Mouse (Mus musculus): Measurements from ENCODE around the gene Actr2. TPM values are rescaled to one million over a fixed set of nuclear protein-coding genes. Genes with fewer than 3 reads are reported as not detected.

Actr2 gene
- polyA plus RNA-seq, 1 experiment from 2014 or later, result 74.3 TPM

DNA sequence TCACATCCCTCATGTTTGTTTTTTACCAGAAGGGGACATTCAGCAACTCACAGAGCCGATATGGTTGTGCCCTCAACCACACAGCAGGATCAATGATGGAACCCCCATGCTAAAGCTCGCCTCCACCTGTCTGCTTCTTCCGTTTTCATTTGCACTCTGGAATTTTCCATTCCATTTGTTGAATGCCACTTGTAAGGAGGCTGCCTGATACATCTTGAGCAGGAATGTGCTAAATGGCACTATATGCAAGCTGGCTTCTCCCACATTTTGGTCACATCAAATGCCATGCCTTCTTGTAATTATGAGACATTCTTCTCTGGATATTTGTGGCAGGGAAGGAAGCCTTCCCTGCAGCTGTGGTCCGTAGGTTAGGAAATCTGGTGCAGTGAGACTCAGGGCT, 70.6 kb downstream of the Actr2 start:
- no peaks in the 10 kb centered on the region for H3K9me3 ChIP-seq (replicated peaks; ENCODE audit: control insufficient read depth, low read length)
- H3K36me3 ChIP-seq (replicated peaks; ENCODE audit: control insufficient read depth, insufficient read depth, low read depth, low read length), result no peaks in the 10 kb centered on the region
- DNase-seq (ENCODE audit: low spot score) (no peak), ATAC-seq (replicated peaks; ENCODE audit: insufficient number of reproducible peaks, low FRiP score, low TSS enrichment, low read depth) (no peak)
- no peaks in the 10 kb centered on the region for H3K27me3 ChIP-seq (ENCODE audit: control insufficient read depth, insufficient read depth, low read length)
- WGBS, result 60% methylated on average over 4 of the region's 4 CpGs
- H3K4me1 ChIP-seq (ENCODE audit: control insufficient read depth, insufficient read depth, low read length), result no peaks in the 10 kb centered on the region
- H3K9ac ChIP-seq (replicated peaks; ENCODE audit: low read length), result no peak overlapping the region
- H3K4me3 ChIP-seq (ENCODE audit: low read depth, low read length), result no peak overlapping the region
- no peak overlapping the region for H3K4me2 ChIP-seq (ENCODE audit: low read depth, low read length)
- H3K27ac ChIP-seq (replicated peaks; ENCODE audit: low read depth, low read length), result no peak overlapping the region

DNA sequence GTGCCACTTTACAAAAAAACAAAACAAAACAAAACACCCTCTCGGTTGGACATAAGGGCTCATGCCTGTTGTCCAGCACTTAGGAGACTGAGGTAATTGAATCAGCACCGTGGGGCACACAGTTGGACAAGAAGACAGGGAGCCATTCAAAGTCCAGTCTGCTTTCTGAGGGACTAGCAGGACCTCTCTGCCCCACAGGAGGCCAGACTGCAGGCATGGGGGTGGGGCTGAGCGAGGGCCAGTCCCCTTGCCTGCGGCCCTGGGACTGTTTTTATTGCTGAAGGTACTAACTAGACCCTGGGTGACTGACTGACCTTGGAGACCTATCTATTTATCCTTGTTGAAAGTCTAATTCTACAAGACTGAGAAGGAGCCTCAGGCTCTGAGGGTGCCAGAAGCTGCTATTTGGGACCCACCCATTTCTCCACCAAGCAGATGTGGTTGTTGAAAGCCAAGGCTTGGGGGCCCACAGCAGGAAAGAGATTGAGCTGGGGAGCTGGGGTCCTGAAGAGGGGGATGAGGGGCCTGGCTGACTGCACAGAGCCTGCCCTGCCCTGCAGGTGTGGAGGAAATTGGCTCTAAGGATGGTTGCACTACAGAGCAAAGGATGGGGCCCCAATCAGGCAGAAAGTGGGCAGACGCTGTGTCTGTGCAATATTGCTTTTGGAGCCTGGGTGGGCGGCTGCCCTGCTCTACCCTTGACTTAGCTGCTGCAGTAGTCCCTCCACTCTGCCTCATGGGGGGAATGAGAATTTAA, 71.4 kb downstream of the Actr2 start:
- Histone ChIP-seq H3K27me3 (ENCODE audit: control insufficient read depth, insufficient read depth, low read length) (no peaks in the 10 kb centered on the region), H3K27ac (replicated peaks; ENCODE audit: low read depth, low read length) (no peak overlapping the region), H3K4me3 (ENCODE audit: low read depth, low read length) (no peak overlapping the region), H3K9me3 (replicated peaks; ENCODE audit: control insufficient read depth, low read length) (no peaks in the 10 kb centered on the region), H3K9ac (replicated peaks; ENCODE audit: low read length) (no peak overlapping the region), H3K4me2 (ENCODE audit: low read depth, low read length) (no peak overlapping the region), H3K4me1 (ENCODE audit: control insufficient read depth, insufficient read depth, low read length) (no peaks in the 10 kb centered on the region), H3K36me3 (replicated peaks; ENCODE audit: control insufficient read depth, insufficient read depth, low read depth, low read length) (no peaks in the 10 kb centered on the region)
- no peak for DNase-seq (ENCODE audit: low spot score)
- WGBS, result 14% methylated on average over 6 of the region's 6 CpGs
- ATAC-seq (replicated peaks; ENCODE audit: insufficient number of reproducible peaks, low FRiP score, low TSS enrichment, low read depth), result no peak

DNA sequence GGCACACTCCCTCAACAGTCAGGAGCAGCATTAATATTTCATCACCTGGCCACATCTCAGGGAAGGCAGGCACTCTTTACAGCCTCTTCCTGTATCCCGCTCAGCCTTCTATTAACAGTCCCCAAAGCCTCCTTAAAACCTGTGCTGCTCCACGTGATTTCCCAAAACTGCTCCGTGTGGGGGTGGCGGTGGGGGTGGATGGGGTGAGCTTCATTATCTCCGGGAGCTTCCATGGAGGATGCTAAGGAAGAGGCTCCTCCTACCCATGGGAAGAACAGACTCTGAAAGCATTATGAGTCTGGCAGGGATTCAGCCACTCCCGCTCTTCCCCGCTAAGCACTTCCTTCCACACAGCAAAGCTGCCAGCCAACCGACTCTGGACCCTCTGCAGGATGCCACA, 74.0 kb downstream of the Actr2 start:
- no peaks in the 10 kb centered on the region for H3K36me3 ChIP-seq (replicated peaks; ENCODE audit: control insufficient read depth, insufficient read depth, low read depth, low read length)
- no peak overlapping the region for H3K27ac ChIP-seq (replicated peaks; ENCODE audit: low read depth, low read length)
- no peaks in the 10 kb centered on the region for H3K9me3 ChIP-seq (replicated peaks; ENCODE audit: control insufficient read depth, low read length)
- WGBS, result 34% methylated on average over 8 of the region's 8 CpGs
- no peak for ATAC-seq (replicated peaks; ENCODE audit: insufficient number of reproducible peaks, low FRiP score, low TSS enrichment, low read depth)
- H3K4me2 ChIP-seq (ENCODE audit: low read depth, low read length), result no peak overlapping the region
- no peak overlapping the region for H3K9ac ChIP-seq (replicated peaks; ENCODE audit: low read length)
- no peak for DNase-seq (ENCODE audit: low spot score)
- no peak overlapping the region for H3K4me3 ChIP-seq (ENCODE audit: low read depth, low read length)
- H3K4me1 ChIP-seq (ENCODE audit: control insufficient read depth, insufficient read depth, low read length), result no peaks in the 10 kb centered on the region
- no peaks in the 10 kb centered on the region for H3K27me3 ChIP-seq (ENCODE audit: control insufficient read depth, insufficient read depth, low read length)

DNA sequence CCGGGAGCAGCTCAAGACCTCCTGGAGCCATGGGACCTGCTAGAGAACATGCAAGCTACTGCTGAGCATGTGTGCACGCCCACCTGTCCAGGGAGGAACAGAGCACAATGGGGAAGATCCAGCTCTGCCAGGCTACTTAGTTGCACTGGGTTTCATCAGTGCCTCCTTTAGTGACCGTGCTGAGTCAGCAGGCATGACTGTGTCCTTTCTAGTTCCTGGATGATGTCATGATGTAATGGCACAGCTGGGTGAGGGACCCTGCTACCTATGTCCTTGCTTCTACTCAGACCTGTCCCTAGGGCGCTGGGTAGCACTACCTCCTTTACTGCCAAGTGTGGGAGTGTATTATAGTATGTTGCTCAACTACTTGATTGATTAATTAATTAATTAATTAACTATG, 75.0 kb downstream of the Actr2 start:
- Histone ChIP-seq H3K4me1 (ENCODE audit: control insufficient read depth, insufficient read depth, low read length) (no peaks in the 10 kb centered on the region), H3K27me3 (ENCODE audit: control insufficient read depth, insufficient read depth, low read length) (no peaks in the 10 kb centered on the region), H3K4me3 (ENCODE audit: low read depth, low read length) (no peak overlapping the region), H3K27ac (replicated peaks; ENCODE audit: low read depth, low read length) (no peak overlapping the region), H3K4me2 (ENCODE audit: low read depth, low read length) (no peak overlapping the region), H3K36me3 (replicated peaks; ENCODE audit: control insufficient read depth, insufficient read depth, low read depth, low read length) (no peaks in the 10 kb centered on the region), H3K9me3 (replicated peaks; ENCODE audit: control insufficient read depth, low read length) (no peaks in the 10 kb centered on the region), H3K9ac (replicated peaks; ENCODE audit: low read length) (no peak overlapping the region)
- ATAC-seq (replicated peaks; ENCODE audit: insufficient number of reproducible peaks, low FRiP score, low TSS enrichment, low read depth) (no peak; the same call in 1 of the 2 replicates), DNase-seq (ENCODE audit: low spot score) (no peak)
- WGBS, result 90% methylated on average over 4 of the region's 4 CpGs

DNA sequence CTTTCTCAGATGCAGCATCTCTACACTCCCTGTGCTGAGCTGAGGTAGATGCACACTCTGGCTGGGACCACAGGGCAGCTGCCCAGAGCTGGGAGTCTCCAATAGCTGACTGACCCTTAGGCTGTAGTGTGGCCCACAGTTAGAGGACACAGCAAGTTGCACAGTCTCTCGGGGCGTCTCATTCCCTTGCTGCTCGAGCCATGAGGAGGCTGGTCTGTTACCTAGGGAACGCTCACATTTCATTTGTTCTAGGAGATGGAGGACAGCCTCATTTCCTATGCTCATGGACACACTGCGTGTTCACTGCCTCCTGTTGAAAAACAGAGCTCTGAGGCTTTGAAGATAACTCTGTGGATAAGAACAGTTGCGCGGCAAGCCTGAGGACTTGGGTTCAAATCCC, 76.7 kb downstream of the Actr2 start:
- no peak for DNase-seq (ENCODE audit: low spot score)
- WGBS, result 87% methylated on average over 7 of the region's 7 CpGs
- Histone ChIP-seq H3K4me2 (ENCODE audit: low read depth, low read length) (no peak overlapping the region), H3K27ac (replicated peaks; ENCODE audit: low read depth, low read length) (no peak overlapping the region), H3K36me3 (replicated peaks; ENCODE audit: control insufficient read depth, insufficient read depth, low read depth, low read length) (no peaks in the 10 kb centered on the region), H3K4me3 (ENCODE audit: low read depth, low read length) (no peak overlapping the region), H3K4me1 (ENCODE audit: control insufficient read depth, insufficient read depth, low read length) (no peaks in the 10 kb centered on the region), H3K27me3 (ENCODE audit: control insufficient read depth, insufficient read depth, low read length) (no peaks in the 10 kb centered on the region), H3K9ac (replicated peaks; ENCODE audit: low read length) (no peak overlapping the region), H3K9me3 (replicated peaks; ENCODE audit: control insufficient read depth, low read length) (no peaks in the 10 kb centered on the region)
- no peak for ATAC-seq (replicated peaks; ENCODE audit: insufficient number of reproducible peaks, low FRiP score, low TSS enrichment, low read depth)

DNA sequence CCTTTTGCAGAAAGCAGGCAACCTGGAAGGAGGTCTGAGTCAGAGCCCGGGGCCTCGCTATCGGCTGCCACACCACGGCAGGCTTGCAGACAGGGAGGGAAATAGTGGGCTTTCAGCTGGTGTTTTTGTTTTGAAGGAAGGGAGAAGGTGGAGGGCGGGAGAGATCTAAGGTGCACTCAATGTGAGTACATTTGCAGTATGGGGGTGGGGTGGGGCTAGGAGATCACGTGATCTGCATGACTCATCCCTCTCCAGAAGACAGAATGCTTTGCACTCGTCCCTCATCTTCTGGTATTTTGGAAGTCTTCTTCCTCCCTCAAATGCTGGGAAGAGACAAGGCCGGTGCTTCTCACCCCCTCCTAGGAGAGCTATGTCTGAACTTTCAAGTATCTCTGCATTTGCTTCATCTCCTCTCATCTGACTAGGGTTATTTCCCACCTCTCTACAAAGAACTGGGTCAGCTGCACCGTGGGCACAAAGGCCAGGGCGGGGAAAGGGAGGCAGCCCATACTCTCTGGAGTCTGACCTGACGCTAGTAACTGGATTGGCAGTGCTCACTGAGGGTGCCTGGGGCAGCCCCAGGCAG, 77.3 kb downstream of the Actr2 start:
- no peaks in the 10 kb centered on the region for H3K4me1 ChIP-seq (ENCODE audit: control insufficient read depth, insufficient read depth, low read length)
- H3K9me3 ChIP-seq (replicated peaks; ENCODE audit: control insufficient read depth, low read length), result no peaks in the 10 kb centered on the region
- no peak overlapping the region for H3K4me2 ChIP-seq (ENCODE audit: low read depth, low read length)
- ATAC-seq (replicated peaks; ENCODE audit: insufficient number of reproducible peaks, low FRiP score, low TSS enrichment, low read depth) (no peak), DNase-seq (ENCODE audit: low spot score) (no peak)
- H3K4me3 ChIP-seq (ENCODE audit: low read depth, low read length), result no peak overlapping the region
- H3K27ac ChIP-seq (replicated peaks; ENCODE audit: low read depth, low read length), result no peak overlapping the region
- WGBS, result 65% methylated on average over 11 of the region's 11 CpGs
- H3K27me3 ChIP-seq (ENCODE audit: control insufficient read depth, insufficient read depth, low read length), result no peaks in the 10 kb centered on the region
- H3K9ac ChIP-seq (replicated peaks; ENCODE audit: low read length), result no peak overlapping the region
- H3K36me3 ChIP-seq (replicated peaks; ENCODE audit: control insufficient read depth, insufficient read depth, low read depth, low read length), result no peaks in the 10 kb centered on the region

DNA sequence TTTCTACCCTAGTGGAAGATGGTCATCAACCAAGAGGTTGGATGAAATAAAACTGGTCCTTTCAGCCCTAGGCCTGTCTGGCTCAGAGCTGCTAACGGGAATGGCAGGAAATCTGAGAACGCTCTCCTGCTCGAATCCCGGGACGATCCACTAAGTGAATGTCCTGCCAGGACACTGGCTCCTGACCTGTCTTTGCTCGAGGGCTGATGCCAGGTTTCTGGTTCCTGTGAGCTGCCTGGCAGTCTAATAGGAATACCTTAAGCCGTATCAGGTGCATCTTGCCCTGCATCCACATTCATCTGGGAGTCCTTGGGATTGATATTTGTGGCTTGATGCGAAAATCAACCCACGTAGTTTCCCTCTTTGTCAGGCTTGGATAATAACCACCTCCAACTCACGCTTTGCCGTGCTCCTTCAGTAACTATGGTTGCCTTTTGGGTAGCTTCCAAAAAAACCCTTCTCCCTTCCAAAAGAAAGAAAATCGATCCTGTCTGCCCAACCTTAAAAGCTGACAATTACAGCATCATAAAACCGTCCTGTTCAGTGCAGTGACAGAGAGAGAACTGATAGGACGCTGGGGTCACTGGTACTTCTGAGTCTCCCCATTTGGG, 78.3 kb downstream of the Actr2 start:
- Histone ChIP-seq H3K27me3 (ENCODE audit: control insufficient read depth, insufficient read depth, low read length) (no peaks in the 10 kb centered on the region), H3K9me3 (replicated peaks; ENCODE audit: control insufficient read depth, low read length) (no peaks in the 10 kb centered on the region), H3K36me3 (replicated peaks; ENCODE audit: control insufficient read depth, insufficient read depth, low read depth, low read length) (no peaks in the 10 kb centered on the region), H3K4me2 (ENCODE audit: low read depth, low read length) (no peak overlapping the region), H3K9ac (replicated peaks; ENCODE audit: low read length) (no peak overlapping the region), H3K4me1 (ENCODE audit: control insufficient read depth, insufficient read depth, low read length) (no peaks in the 10 kb centered on the region), H3K4me3 (ENCODE audit: low read depth, low read length) (no peak overlapping the region), H3K27ac (replicated peaks; ENCODE audit: low read depth, low read length) (no peak overlapping the region)
- 65% methylated on average over 14 of the region's 14 CpGs for WGBS
- no peak for ATAC-seq (replicated peaks; ENCODE audit: insufficient number of reproducible peaks, low FRiP score, low TSS enrichment, low read depth)
- no peak for DNase-seq (ENCODE audit: low spot score)

DNA sequence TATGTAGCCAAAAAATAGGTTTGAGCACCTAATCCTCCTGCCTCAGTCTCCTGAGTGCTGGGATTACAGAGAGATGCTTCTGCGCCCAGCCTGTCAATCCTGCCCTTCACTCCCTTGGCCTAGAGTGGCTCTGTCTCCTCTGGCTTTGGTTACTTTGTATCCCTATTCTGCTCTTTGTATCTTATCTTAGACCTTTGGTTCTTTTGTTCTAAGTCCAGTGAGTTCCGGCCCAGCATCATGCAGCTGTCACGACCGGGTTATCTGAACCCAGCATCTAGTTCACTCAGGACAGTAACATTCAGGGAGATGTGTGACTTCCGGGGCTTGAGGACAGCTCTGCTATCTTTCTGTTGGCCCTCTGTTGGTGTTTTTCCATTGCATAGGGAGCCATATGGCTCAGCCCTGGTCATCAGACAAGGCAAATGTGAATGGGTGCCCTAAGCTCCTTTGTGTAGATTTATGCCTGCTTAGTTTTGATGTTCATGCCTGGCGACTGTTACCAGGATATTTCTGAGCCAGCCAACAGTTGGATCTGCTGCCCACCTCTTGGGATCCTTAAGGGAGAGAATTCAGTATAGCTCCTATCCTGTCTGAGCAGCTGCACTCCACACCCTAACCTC, 79.1 kb downstream of the Actr2 start:
- Histone ChIP-seq H3K27me3 (ENCODE audit: control insufficient read depth, insufficient read depth, low read length) (no peaks in the 10 kb centered on the region), H3K9me3 (replicated peaks; ENCODE audit: control insufficient read depth, low read length) (no peaks in the 10 kb centered on the region), H3K4me2 (ENCODE audit: low read depth, low read length) (no peak overlapping the region), H3K27ac (replicated peaks; ENCODE audit: low read depth, low read length) (no peak overlapping the region), H3K36me3 (replicated peaks; ENCODE audit: control insufficient read depth, insufficient read depth, low read depth, low read length) (no peaks in the 10 kb centered on the region), H3K4me3 (ENCODE audit: low read depth, low read length) (no peak overlapping the region), H3K9ac (replicated peaks; ENCODE audit: low read length) (no peak overlapping the region), H3K4me1 (ENCODE audit: control insufficient read depth, insufficient read depth, low read length) (no peaks in the 10 kb centered on the region)
- ATAC-seq (replicated peaks; ENCODE audit: insufficient number of reproducible peaks, low FRiP score, low TSS enrichment, low read depth) (no peak), DNase-seq (ENCODE audit: low spot score) (no peak)
- 87% methylated on average over 6 of the region's 6 CpGs for WGBS

Measured in embryonic facial prominence, embryonic 11.5 days (tissue).